Mouse (Mus musculus) C2C12 (cell line): Measurements from ENCODE around the gene Fitm1. TPM values are rescaled to one million over a fixed set of nuclear protein-coding genes. Genes with fewer than 3 reads are reported as not detected.

ENCODE experiments used
- H3K27me3 ChIP-seq: one replicate; pipeline ENCODE4 v1.6.1; 2011; ENCODE audit not compliant: control insufficient read depth, insufficient read depth, insufficient read length
- H3K36me3 ChIP-seq: one replicate; pipeline ENCODE4 v1.6.1; 2011; ENCODE audit not compliant: control insufficient read depth, insufficient read depth
- H3K4me3 ChIP-seq: one replicate; pipeline ENCODE4 v1.5.1; 2011; ENCODE audit warnings: mild to moderate bottlenecking, control low read depth; ENCODE audit not compliant: poor library complexity, insufficient read depth, severe bottlenecking
- H3K79me2 ChIP-seq: one replicate; pipeline ENCODE4 v1.6.1; 2011; ENCODE audit not compliant: control insufficient read depth, insufficient read depth
- H3K79me3 ChIP-seq: one replicate; pipeline ENCODE4 v1.6.1; 2011; ENCODE audit warnings: low read depth, control low read depth
- H3ac ChIP-seq: one replicate; pipeline ENCODE3; 2011; ENCODE audit warnings: low read depth; ENCODE audit not compliant: control insufficient read depth, insufficient read length
- CEBPB ChIP-seq: IDR thresholded peaks from one replicate; pipeline ENCODE4 v1.6.1; 2011; ENCODE audit warnings: low read depth, mild to moderate bottlenecking, control low read depth, moderate library complexity
- CTCF ChIP-seq: IDR thresholded peaks from one replicate; pipeline ENCODE4 v1.5.1; 2011; ENCODE audit not compliant: control insufficient read depth, insufficient read depth, insufficient read length
- FOSL1 ChIP-seq: IDR thresholded peaks from one replicate; pipeline ENCODE4 v1.8.0; 2011; ENCODE audit warnings: mild to moderate bottlenecking, low read length; ENCODE audit not compliant: poor library complexity, insufficient read depth, severe bottlenecking
- MAX ChIP-seq: IDR thresholded peaks from one replicate; pipeline ENCODE4 v1.6.1; 2011; ENCODE audit warnings: mild to moderate bottlenecking, control low read depth
- MYOD1 ChIP-seq: IDR thresholded peaks from one replicate; pipeline ENCODE4 v1.6.1; 2011; ENCODE audit warnings: low read depth; ENCODE audit not compliant: control insufficient read depth, insufficient read length
- MYOG ChIP-seq: IDR thresholded peaks from one replicate; pipeline ENCODE4 v1.6.1; 2011; ENCODE audit not compliant: control insufficient read depth, insufficient read length; ENCODE audit errors: extremely low read depth
- USF1 ChIP-seq: IDR thresholded peaks from one replicate; pipeline ENCODE4 v1.6.1; 2011; ENCODE audit warnings: low read depth, mild to moderate bottlenecking, control low read depth, moderate library complexity
- polyA plus RNA-seq: library from polyadenylated mRNA; unstranded; fragments of >200 nt; fragmentation: generic; extraction: Trizol; gene quantifications from one replicate; pipeline ENCODE4 v1.2.1, GENCODE M21; 2012; ENCODE audit warnings: missing spikeins

Fitm1 gene
- polyA plus RNA-seq, 1 experiment: 0.40 TPM

DNA sequence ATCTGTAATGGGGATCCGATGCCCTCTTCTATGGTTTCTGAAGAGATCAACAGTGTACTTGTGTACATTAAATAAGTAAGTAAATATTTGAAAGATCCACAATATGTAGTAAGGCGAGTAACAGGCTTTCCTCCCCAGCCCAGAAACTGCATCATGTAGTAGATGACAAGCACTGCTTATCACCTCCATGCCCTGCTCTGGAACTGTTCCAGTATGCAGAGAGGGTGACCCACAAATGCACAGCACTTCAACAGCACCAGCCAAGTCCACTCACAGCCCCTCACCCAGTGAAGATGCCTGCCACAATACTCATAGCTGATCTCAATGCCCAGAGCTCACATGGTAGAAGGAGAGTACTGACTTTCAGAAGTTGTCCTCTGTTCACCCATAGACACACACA lies 4.8 kb upstream of the Fitm1 start:
- Histone ChIP-seq H3K79me3 (no peaks in the 10 kb centered on the region), H3ac (no peak overlapping the region), H3K4me3 (no peak overlapping the region), H3K27me3 (no peaks in the 10 kb centered on the region), H3K79me2 (no peaks in the 10 kb centered on the region), H3K36me3 (peaks cover 11% of the 10 kb centered on the region)
- TF ChIP-seq CEBPB (no peak), MYOG (no peak), USF1 (no peak), FOSL1 (no peak), MAX (no peak), MYOD1 (no peak), CTCF (no peak)

DNA sequence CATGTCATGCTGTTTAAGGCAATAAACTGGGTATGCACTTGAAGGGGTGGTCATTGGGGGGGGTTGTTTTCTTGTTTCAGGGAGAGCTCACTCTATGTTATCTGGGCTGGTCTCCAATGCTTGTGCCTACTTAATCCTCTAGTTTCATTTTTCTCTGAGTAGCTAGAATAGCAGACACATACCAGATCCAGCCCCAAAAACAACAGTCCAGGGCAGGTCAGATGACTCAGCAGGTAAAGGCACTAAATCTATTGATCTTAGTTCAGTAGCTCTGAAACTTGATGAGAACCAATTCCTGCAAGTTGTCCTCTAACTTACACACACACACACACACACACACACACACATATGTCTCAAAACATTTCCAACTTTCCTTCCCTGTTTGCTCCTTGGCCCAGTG lies 3.7 kb upstream of the Fitm1 start:
- TF ChIP-seq CEBPB (no peak), MYOD1 (no peak), CTCF (no peak), USF1 (no peak), FOSL1 (no peak), MYOG (no peak), MAX (no peak)
- no peaks in the 10 kb centered on the region for H3K79me3 ChIP-seq
- H3K4me3 ChIP-seq: no peak overlapping the region
- H3K79me2 ChIP-seq: no peaks in the 10 kb centered on the region
- no peaks in the 10 kb centered on the region for H3K27me3 ChIP-seq
- H3ac ChIP-seq: no peak overlapping the region
- H3K36me3 ChIP-seq: peaks cover 6% of the 10 kb centered on the region

DNA sequence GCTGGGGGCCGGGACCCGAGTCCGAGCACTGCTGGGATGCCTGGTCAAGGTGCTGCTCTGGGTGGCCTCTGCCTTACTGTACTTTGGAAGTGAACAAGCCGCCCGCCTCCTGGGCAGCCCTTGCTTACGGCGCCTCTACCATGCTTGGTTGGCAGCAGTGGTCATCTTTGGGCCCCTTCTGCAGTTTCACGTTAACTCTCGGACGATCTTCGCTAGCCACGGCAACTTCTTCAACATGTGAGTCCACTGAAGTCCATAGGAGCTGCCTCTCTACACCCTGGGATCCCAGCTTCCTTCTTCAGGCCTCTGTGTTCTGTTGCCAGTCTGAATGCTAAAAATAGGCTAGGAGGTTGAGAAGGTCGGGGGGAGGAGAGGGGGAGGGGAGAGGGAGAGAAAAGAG lies 294 bp downstream of the Fitm1 start:
- TF ChIP-seq MAX: no peak
- Histone ChIP-seq H3K27me3 (no peaks in the 10 kb centered on the region), H3K4me3 (no peak overlapping the region), H3K36me3 (no peaks in the 10 kb centered on the region), H3K79me3 (no peaks in the 10 kb centered on the region), H3ac (no peak overlapping the region), H3K79me2 (no peaks in the 10 kb centered on the region)

DNA sequence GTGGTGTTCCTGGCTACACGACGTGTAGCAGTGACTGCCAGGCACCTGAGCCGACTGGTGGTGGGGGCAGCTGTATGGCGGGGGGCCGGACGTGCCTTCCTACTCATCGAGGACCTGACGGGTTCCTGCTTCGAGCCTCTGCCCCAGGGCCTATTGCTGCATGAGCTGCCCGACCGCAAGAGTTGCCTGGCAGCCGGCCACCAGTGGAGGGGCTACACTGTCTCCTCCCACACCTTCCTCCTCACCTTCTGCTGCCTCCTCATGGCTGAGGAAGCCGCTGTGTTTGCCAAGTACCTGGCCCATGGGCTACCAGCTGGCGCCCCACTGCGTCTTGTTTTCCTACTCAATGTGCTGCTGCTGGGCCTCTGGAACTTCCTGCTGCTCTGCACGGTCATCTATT lies 959 bp downstream of the Fitm1 start:
- no peak overlapping the region for H3ac ChIP-seq
- no peaks in the 10 kb centered on the region for H3K79me3 ChIP-seq
- no peak for TF ChIP-seq MAX
- no peak for TF ChIP-seq FOSL1
- TF ChIP-seq CEBPB: no peak
- no peak for TF ChIP-seq MYOG
- TF ChIP-seq MYOD1: no peak
- TF ChIP-seq USF1: no peak
- no peak for TF ChIP-seq CTCF
- no peaks in the 10 kb centered on the region for H3K79me2 ChIP-seq
- no peak overlapping the region for H3K4me3 ChIP-seq
- H3K27me3 ChIP-seq: no peaks in the 10 kb centered on the region
- H3K36me3 ChIP-seq: peaks cover 2% of the 10 kb centered on the region

DNA sequence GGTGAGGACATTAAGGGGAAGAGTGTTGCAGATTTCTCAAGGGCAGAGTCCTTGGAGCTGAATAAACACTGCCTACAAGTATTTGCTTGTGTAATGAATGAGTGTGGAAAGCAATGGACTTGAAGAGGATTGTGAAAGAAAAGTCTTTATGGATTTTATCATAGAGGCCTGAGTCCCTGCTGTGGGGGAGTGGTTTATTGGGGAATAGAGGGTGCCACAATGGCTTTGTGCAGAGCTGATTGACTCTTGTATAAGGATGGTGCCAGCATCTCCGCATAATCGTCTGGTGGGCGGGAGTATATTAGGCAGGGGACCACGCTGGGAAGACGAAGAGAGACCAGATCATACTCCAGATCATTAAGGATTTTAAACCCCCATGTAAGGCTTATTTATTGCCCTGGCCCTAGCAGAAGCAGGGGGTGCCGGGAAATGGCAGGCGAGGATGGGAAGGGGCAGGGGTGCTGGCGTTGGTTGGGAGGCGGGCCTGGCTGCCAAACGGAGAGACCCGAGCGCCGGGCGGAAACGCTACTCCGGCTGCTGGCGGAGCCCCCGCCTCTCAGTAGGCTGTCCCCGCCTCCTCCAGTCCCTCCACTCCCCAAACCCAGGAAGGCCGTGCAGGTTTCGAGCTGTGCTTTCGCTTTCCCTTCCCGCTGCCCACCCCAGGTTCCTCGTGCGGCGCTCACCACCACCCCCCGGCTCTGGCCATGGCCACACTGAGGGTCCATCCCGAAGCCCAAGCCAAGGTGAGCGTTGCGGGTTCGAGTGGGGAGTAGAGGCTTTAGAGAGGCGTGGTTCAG lies 2.7 kb downstream of the Fitm1 start, which contains the start of gene Psme1:
TSS of gene Psme1 (plus strand) at position 253 of the 797 bp plus-strand sequence.
- no peaks in the 10 kb centered on the region for H3K27me3 ChIP-seq
- H3K4me3 ChIP-seq: peak within 1 kb of the TSS; percentile 61
- no peaks in the 10 kb centered on the region for H3K79me2 ChIP-seq
- peaks cover 3% of the 10 kb centered on the region for H3K36me3 ChIP-seq
- peak within 1 kb of the TSS; percentile 78 for H3ac ChIP-seq
- H3K79me3 ChIP-seq: no peaks in the 10 kb centered on the region
- TF ChIP-seq CEBPB: no peak
- no peak for TF ChIP-seq CTCF

DNA sequence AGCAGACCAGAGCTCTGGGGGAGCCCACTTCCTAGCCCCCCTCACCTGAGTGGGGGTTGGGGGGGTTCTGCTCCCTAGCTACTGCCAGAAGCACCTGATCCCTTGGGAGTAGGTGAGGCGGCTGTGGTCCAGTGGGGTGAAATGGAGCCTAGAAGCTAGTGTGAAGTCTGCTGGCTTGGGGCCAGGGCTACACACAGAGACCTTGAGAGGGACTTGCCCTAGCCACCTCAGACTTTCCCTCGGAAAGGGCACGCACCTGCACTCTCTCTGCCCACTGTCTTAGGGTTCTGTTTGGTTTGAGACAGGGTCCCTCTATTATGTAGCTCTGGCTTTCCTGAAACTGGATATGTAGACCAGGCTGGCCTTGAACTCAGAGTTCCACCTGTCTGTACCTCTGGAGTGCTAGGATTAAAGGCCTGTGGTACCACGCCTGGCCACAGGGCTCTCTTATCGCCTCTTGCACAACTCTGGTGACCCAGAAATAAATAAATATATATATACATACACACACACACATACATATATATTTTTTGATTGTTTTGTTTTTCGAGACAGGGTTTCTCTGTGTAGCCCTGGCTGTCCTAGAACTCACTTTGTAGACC lies 3.4 kb downstream of the Fitm1 start:
- Histone ChIP-seq H3K4me3 (peak overlapping the region; percentile 61), H3K36me3 (peaks cover 3% of the 10 kb centered on the region), H3K79me3 (no peaks in the 10 kb centered on the region), H3ac (peak overlapping the region; percentile 78), H3K79me2 (no peaks in the 10 kb centered on the region), H3K27me3 (no peaks in the 10 kb centered on the region)
- TF ChIP-seq CEBPB (peak; percentile 12), MYOG (no peak), MAX (no peak)
